Mouse (Mus musculus): ENCODE results near the gene Sf3b2. TPM values are rescaled to one million over a fixed set of nuclear protein-coding genes. Genes with fewer than 3 reads are reported as not detected.

The Sf3b2 gene
- polyA plus RNA-seq, 1 experiment from 2014 or later: 289 TPM

DNA sequence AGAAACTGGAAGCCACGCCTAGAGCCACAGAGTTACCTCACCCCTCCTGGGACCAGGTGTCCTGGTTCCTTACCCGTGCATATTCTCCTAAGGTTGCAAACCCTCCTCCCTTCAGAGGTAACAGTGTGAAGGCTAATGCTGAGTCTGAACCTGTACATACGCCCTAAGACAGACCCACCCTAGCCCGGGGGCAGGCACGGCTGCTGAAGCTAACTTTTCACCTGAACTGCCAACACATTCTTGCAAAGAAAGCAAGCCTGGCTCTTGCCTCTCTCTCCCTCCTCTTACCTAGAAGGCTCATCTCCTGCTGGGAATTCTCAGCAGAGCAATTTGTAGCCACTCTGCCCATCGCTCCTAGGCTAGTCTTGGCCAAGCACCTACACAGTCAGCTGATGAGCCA, 5.3 kb upstream of the Sf3b2 start:
- Histone ChIP-seq H3K4me3 (replicated peaks) (no peak overlapping the region), H3K9ac (no peak overlapping the region), H3K36me3 (no peaks in the 10 kb centered on the region), H3K4me2 (replicated peaks) (no peak overlapping the region), H3K9me3 (no peaks in the 10 kb centered on the region), H3K27me3 (replicated peaks) (no peaks in the 10 kb centered on the region), H3K4me1 (replicated peaks) (peaks cover 12% of the 10 kb centered on the region; the same call in 1 of the 2 replicates), H3K27ac (no peak overlapping the region)
- 78% methylated on average over 6 of the region's 6 CpGs for WGBS
- no peak for ATAC-seq

DNA sequence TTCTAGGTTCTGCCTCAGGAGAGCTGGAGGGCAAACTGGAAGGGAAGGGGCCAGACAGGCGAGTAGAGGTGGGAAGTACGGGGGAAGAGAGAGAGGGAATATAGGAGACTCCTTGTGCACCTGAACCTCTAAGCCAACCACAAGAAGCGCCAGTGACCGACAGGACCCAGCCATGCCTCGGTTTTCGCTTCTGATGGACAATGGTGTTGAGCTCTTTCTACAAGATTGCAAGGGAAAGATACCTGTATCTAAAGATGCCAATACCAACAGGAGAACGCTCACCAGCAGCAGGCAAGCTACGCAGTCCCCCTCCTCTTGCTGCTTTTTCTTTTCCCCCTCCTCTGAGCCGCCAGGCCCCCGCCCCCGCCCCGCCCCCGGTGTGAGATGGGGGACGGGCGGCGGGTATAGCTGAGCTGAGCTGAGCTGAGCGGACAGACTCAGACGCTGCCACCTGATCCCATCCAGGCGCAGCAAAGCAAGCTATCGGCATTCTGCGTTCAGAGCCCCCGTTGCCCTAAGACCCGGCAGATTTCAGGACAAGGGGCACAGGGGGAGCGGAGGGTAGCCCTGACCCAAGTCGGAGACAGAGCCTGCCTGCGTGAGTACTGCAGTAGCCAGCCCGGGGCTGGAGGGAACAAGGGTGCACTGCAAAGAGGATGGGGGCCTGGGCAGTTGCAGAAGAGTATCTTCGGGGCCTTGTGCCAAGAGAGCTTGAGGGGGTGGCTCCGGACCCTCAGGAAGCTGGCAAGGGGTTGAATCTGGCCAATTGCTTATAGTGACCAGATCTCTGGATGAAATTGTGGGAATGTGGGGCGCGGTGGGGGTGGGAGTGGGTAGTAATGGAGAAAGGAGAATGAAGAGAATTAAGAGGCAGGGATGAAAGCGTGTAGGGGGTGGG, 2.9 kb upstream of the Sf3b2 start, which contains the start of gene Gal3st3:
Gene Gal3st3, plus strand, starts transcription at position 429 of the 898 bp plus-strand sequence.
- WGBS: 11% methylated on average over 31 of the region's 32 CpGs
- Histone ChIP-seq H3K9ac (peak within 1 kb of the TSS; percentile 46), H3K27me3 (replicated peaks) (no peaks in the 10 kb centered on the region), H3K4me3 (replicated peaks) (peak within 1 kb of the TSS; percentile 31), H3K36me3 (no peaks in the 10 kb centered on the region; the same call in 1 of the 2 replicates), H3K27ac (no peak within 1 kb of the TSS), H3K4me1 (replicated peaks) (peaks cover 19% of the 10 kb centered on the region), H3K9me3 (no peaks in the 10 kb centered on the region), H3K4me2 (replicated peaks) (peak within 1 kb of the TSS; percentile 67)
- no peak for ATAC-seq

DNA sequence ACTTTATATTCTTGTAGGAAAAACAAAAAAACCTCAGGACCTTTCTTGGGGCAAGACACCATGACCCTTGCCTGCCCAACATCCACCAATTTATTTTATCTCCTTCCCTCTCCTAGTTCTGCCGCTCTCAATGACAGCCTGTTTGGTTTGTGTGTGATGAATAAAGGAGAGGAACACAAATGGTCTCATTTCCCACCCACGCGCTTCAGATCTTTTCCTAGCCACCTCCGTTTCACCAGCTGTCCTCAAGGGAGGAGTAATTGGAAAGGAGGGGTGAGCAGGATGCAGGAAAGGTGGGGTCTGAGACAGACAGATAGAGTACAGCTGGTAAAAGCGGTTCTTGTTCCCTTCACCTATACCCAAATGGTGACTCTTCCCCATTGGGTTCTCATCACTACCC, 1.4 kb upstream of the Sf3b2 start:
- Histone ChIP-seq H3K4me1 (replicated peaks) (peaks cover 23% of the 10 kb centered on the region), H3K27me3 (replicated peaks) (no peaks in the 10 kb centered on the region), H3K27ac (no peak overlapping the region), H3K36me3 (peaks cover 10% of the 10 kb centered on the region), H3K9me3 (no peaks in the 10 kb centered on the region), H3K4me2 (replicated peaks) (no peak overlapping the region), H3K9ac (no peak overlapping the region), H3K4me3 (replicated peaks) (no peak overlapping the region)
- 48% methylated on average over 5 of the region's 5 CpGs for whole genome bisulfite sequencing
- no peak for ATAC-seq

DNA sequence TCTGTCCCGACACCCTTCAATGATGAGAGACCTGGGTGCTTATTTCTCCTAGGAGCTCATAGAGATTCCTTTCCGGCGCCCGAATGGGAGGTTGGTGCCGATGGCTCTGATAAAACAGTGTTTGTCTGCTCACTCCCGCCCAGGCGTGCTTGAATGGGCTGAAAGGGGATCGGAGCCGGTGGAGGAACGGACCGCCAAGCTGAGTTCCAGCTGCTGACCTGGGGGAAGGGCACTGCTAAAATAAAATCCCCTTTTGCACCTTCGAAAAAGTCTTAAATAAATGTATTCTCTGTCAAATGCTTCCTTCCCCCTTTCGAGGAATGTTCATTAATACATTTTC, 451 bp upstream of the Sf3b2 start:
- WGBS: 5% methylated on average over 13 of the region's 13 CpGs
- H3K9me3 ChIP-seq: no peaks in the 10 kb centered on the region
- H3K27ac ChIP-seq: peak overlapping the region; percentile 60
- H3K4me3 ChIP-seq (replicated peaks): peak overlapping the region; percentile 94
- H3K4me2 ChIP-seq (replicated peaks): peak overlapping the region; percentile 70
- H3K27me3 ChIP-seq (replicated peaks): no peaks in the 10 kb centered on the region
- H3K4me1 ChIP-seq (replicated peaks): peaks cover 23% of the 10 kb centered on the region
- peaks cover 14% of the 10 kb centered on the region for H3K36me3 ChIP-seq
- ATAC-seq: peak; percentile 66
- H3K9ac ChIP-seq: peak overlapping the region; percentile 64

DNA sequence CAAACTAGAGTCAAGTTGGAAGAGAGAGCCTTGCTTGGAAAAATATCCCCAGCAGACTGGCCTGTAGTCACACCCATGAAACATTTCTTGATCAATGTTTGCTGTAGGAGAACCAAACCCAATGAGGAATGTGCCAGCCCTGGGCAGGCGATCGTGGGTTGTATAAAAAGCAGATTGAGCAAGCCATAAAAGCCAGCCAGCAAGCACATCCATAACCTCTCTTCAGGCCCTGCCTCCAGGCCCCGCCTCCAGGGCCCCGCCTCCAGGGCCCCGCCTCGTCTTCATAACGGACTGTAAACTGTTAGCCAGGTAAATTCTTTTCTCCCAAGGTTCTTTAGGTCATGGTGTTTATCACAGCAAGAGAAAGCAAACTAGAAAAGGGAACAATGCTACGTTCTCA, 16.9 kb downstream of the Sf3b2 start:
- peaks cover 36% of the 10 kb centered on the region for H3K36me3 ChIP-seq

DNA sequence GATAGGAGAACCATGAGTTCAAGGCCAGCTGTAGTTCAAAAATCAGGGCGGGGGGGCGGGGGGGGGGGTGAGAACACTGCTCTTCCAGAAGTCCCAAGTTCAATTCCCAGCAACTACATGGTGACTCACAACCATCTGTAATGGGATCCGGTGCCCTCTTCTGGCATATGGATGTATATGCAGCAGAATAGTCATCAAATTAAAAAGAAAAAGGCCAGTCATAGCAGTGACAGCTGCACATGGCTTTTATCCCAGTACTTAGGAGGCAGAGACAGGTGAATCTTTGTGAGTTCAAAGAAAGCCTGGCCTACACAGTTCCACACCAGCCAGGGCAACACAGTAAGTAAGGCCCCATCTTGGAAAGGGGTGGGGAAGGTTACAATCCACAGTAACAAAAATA, 18.1 kb downstream of the Sf3b2 start:
- H3K4me2 ChIP-seq (replicated peaks): no peak overlapping the region
- H3K9me3 ChIP-seq: no peaks in the 10 kb centered on the region
- no peaks in the 10 kb centered on the region for H3K27me3 ChIP-seq (replicated peaks)
- peaks cover 11% of the 10 kb centered on the region; the same call in 1 of the 2 replicates for H3K4me1 ChIP-seq (replicated peaks)
- no peak overlapping the region for H3K27ac ChIP-seq
- H3K4me3 ChIP-seq (replicated peaks): no peak overlapping the region
- WGBS: 88% methylated on average over 3 of the region's 3 CpGs
- no peak for ATAC-seq
- no peak overlapping the region for H3K9ac ChIP-seq
- H3K36me3 ChIP-seq: peaks cover 31% of the 10 kb centered on the region

More for the DNA sequence above, 16.9 kb downstream of the Sf3b2 start:
- H3K27ac ChIP-seq: no peak overlapping the region
- H3K4me1 ChIP-seq (replicated peaks): peaks cover 8% of the 10 kb centered on the region; the same call in 1 of the 2 replicates
- H3K27me3 ChIP-seq (replicated peaks): no peaks in the 10 kb centered on the region
- peak; percentile 69 for ATAC-seq
- WGBS: 67% methylated on average over 8 of the region's 8 CpGs
- H3K4me2 ChIP-seq (replicated peaks): no peak overlapping the region
- no peaks in the 10 kb centered on the region for H3K9me3 ChIP-seq
- no peak overlapping the region for H3K9ac ChIP-seq
- H3K4me3 ChIP-seq (replicated peaks): no peak overlapping the region

DNA sequence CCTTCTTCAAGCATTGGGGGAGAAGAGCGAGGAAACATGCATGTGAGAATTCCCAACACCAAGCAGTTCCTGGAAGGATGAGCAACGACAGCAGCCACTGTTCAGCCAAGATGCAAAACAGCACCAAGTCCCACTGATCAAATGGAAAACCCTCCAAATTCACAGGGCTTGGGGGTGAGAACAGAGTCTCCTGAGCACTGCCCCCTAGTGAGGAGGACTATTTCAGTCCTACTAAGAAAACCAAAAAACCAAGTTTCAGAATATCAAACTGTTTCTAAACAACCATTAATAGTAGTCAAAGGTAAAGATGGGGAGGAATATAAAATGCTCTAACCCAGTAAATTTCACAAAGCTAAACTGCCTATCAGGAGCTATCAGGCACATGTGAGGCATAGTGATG, 18.7 kb downstream of the Sf3b2 start:
- Histone ChIP-seq H3K4me3 (replicated peaks) (no peak overlapping the region), H3K27me3 (replicated peaks) (no peaks in the 10 kb centered on the region), H3K9me3 (no peaks in the 10 kb centered on the region), H3K36me3 (peaks cover 31% of the 10 kb centered on the region), H3K27ac (no peak overlapping the region), H3K9ac (no peak overlapping the region), H3K4me1 (replicated peaks) (peaks cover 17% of the 10 kb centered on the region; the same call in 1 of the 2 replicates), H3K4me2 (replicated peaks) (no peak overlapping the region)
- ATAC-seq: no peak
- WGBS: 91% methylated on average over 2 of the region's 2 CpGs

DNA sequence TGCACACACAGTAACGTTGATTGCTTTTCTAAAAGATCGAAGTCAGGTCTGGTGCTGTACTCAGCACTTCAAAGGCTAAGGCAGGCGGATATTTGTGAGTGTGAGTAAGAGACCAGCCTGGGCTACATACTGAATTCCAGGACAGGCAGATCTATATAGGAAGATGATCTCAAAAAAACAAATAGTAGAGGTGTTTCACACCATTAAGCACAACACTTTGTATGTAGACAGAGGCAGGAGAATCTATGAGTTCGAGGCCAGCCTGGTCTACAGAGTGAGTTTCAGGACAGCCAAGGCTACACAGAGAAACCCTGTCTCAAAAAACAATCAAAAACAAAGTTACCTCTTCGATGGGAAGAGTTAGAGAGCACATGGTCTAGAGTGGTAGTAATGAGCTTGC, 19.5 kb downstream of the Sf3b2 start:
- 87% methylated on average over 5 of the region's 5 CpGs for WGBS
- Histone ChIP-seq H3K9ac (no peak overlapping the region), H3K27me3 (replicated peaks) (no peaks in the 10 kb centered on the region), H3K4me1 (replicated peaks) (peaks cover 20% of the 10 kb centered on the region; the same call in 1 of the 2 replicates), H3K36me3 (peaks cover 31% of the 10 kb centered on the region), H3K9me3 (no peaks in the 10 kb centered on the region), H3K4me2 (replicated peaks) (no peak overlapping the region), H3K4me3 (replicated peaks) (no peak overlapping the region), H3K27ac (no peak overlapping the region)
- ATAC-seq: no peak

DNA sequence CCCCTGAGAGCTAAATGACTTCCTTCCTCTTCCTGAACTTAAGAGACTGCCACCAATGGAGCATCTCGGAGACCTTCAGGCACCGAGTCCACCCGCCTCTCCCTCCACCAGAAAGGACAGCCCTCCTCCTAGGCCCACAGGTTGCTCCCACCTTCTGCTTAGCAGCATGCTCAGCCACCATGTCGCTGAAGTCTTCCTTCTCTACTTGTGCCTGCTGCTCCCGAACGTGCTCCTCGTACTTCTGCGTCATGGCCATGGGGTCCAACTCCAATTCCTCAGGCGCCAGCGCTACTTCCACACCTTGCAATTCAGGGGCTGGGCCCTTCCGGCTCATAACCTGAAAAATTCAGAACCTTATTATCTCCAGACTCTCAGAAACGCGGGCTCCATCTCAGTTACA, 20.6 kb downstream of the Sf3b2 start:
- H3K9me3 ChIP-seq: no peaks in the 10 kb centered on the region
- H3K27me3 ChIP-seq (replicated peaks): no peaks in the 10 kb centered on the region
- peaks cover 27% of the 10 kb centered on the region for H3K36me3 ChIP-seq
- no peak overlapping the region for H3K4me2 ChIP-seq (replicated peaks)
- H3K4me1 ChIP-seq (replicated peaks): peaks cover 20% of the 10 kb centered on the region; the same call in 1 of the 2 replicates
- no peak overlapping the region for H3K9ac ChIP-seq
- 0 out of 2 replicates have a peak overlapping the region, but pooled peaks have one; percentile 87 for H3K27ac ChIP-seq
- no peak for ATAC-seq
- no peak overlapping the region for H3K4me3 ChIP-seq (replicated peaks)
- 91% methylated on average over 13 of the region's 13 CpGs for WGBS

DNA sequence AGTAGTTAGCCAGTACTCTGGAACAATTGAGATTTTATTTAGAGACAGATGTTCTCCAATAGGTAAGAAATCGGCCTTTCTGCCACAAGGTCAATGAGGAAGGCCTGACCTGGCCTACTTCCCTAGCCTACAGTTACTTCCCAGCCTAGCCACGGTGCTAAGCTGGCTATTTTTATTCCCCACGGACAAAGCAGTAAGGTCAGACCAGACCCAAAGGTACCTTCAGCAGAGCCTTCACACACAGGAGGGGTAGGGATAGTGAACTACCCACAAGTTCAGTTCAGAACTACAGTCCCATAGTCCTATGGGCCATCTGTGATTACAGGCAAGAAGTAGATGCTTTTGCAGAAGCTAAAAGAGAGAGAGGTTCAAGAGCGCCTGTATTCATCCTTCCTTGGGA, 21.3 kb downstream of the Sf3b2 start:
- peaks cover 20% of the 10 kb centered on the region for H3K36me3 ChIP-seq
- no peak for ATAC-seq
- peaks cover 22% of the 10 kb centered on the region; the same call in 1 of the 2 replicates for H3K4me1 ChIP-seq (replicated peaks)
- no peak overlapping the region for H3K9ac ChIP-seq
- H3K9me3 ChIP-seq: no peaks in the 10 kb centered on the region
- no peaks in the 10 kb centered on the region for H3K27me3 ChIP-seq (replicated peaks)
- peak overlapping the region; percentile 90; the same call in 1 of the 2 replicates for H3K4me2 ChIP-seq (replicated peaks)
- peak overlapping the region; percentile 87 for H3K27ac ChIP-seq
- H3K4me3 ChIP-seq (replicated peaks): no peak overlapping the region
- WGBS: 67% methylated on average over 4 of the region's 4 CpGs

DNA sequence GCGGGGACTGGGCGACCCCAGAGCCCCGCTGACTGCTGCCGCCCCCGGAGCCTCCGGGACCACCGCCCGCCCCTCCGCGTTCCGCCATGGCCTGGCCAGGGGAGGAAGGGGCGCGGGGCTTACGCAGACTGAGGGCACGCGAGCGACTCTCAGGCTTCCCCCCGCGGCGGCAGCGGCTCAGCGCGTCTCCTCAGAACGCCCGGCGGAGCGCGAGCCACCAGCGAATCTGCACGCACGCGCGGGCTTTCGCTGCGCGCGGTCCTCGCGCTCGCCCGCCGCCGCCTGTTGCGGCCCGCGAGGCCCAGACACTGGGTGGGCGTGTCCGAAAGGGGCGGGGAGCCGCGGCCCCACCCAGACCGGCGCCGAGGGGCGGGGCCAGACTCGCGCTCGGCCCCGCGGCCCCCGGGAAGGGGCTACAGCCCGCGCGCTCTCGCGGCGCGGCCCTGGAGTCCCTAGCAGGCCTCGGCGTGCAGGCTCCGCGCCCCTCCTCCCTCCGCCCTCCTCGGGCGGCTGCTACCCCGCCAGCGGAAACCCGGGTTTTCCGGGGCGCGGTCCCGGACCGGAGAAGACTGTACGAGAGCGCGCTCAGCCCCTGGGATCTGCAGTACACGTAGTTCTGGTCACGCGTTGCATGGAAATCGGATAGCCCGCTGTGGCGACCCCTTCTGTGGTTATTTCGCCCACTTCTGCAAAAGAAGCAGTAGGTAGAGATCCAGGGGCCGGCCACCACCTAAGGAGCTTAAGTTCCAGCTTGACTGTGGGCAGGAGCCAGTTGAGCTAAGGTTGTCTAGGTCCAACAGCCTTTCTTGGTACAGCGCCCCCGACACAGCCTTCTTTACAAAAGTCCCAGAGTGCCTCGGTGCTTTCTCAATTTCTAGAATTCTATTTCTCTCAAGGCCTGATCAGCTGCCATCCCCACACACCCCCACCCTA, 22.2 kb downstream of the Sf3b2 start, which contains the start of gene Pacs1:
Gene Pacs1, minus strand, starts transcription at position 319 of the 933 bp plus-strand sequence.
- H3K9me3 ChIP-seq: no peaks in the 10 kb centered on the region
- peaks cover 21% of the 10 kb centered on the region; the same call in 1 of the 2 replicates for H3K4me1 ChIP-seq (replicated peaks)
- WGBS: under 1% methylated on average over 73 of the region's 97 CpGs
- peak within 1 kb of the TSS; percentile 90 for H3K4me2 ChIP-seq (replicated peaks)
- peak within 1 kb of the TSS; percentile 91 for H3K4me3 ChIP-seq (replicated peaks)
- peaks cover 17% of the 10 kb centered on the region for H3K36me3 ChIP-seq
- peak within 1 kb of the TSS; percentile 94 for H3K9ac ChIP-seq
- no peaks in the 10 kb centered on the region for H3K27me3 ChIP-seq (replicated peaks)
- ATAC-seq: peak; percentile 95
- peak within 1 kb of the TSS; percentile 87 for H3K27ac ChIP-seq

DNA sequence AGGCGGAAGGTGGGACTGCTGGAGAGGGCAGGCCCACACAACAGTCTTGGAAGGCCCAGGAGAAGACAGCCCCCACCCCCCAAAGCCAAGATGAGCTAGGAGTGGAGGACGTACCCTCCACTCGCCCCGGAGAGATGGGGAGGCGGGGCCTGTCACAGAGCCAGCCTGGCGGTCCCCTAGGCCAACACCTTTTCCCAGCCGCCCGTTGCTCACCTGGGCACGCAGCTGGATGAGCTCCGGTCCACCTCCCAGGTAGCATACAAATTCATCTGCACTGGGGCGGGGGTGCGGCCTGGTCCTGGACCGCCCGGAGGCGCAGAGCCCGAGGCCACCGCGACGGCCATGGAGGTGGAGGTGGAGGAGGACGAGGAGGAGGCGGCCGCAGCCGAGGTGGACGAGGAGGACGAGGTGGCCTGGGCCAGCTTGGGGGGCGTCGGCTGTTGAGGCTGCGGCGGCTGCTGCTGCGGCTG, 22.9 kb downstream of the Sf3b2 start:
- no peaks in the 10 kb centered on the region for H3K9me3 ChIP-seq
- H3K4me3 ChIP-seq (replicated peaks): peak overlapping the region; percentile 91
- H3K4me1 ChIP-seq (replicated peaks): peaks cover 20% of the 10 kb centered on the region; the same call in 1 of the 2 replicates
- peak; percentile 66 for ATAC-seq
- peak overlapping the region; percentile 90 for H3K4me2 ChIP-seq (replicated peaks)
- WGBS: under 1% methylated on average over 28 of the region's 30 CpGs
- no peaks in the 10 kb centered on the region for H3K27me3 ChIP-seq (replicated peaks)
- H3K27ac ChIP-seq: peak overlapping the region; percentile 87
- H3K36me3 ChIP-seq: peaks cover 15% of the 10 kb centered on the region
- H3K9ac ChIP-seq: peak overlapping the region; percentile 94
